Mouse (Mus musculus) heart, adult 18-20 months (tissue): ENCODE measurements around the gene Col13a1. TPM values are rescaled to one million over a fixed set of nuclear protein-coding genes. Genes with fewer than 3 reads are reported as not detected.
A peak's percentile ranks its signal among the peaks of the same experiment; 100 is the strongest.

Source experiments
- DNase-seq, 2 experiments: peaks; one replicate each; pipeline ENCODE4 v3.0.0; 2021 to 2022; ENCODE audit warnings: mixed read lengths in 1 of 2
- long read RNA-seq, 2 experiments: library from polyadenylated mRNA; stranded (forward); transcript quantifications; one replicate each; pipeline ENCODE4 v2.0.0; 2021
- total RNA-seq, 2 experiments: library from RNA; stranded (reverse); gene quantifications; 2 replicates each; pipeline ENCODE4 v1.2.3; 2021

Gene Col13a1
- total RNA-seq, result under 1 TPM; 0.49 to 0.72 TPM
- long read RNA-seq, experiment 1, result 0 reads
- long read RNA-seq, experiment 2, result 0 reads

DNA sequence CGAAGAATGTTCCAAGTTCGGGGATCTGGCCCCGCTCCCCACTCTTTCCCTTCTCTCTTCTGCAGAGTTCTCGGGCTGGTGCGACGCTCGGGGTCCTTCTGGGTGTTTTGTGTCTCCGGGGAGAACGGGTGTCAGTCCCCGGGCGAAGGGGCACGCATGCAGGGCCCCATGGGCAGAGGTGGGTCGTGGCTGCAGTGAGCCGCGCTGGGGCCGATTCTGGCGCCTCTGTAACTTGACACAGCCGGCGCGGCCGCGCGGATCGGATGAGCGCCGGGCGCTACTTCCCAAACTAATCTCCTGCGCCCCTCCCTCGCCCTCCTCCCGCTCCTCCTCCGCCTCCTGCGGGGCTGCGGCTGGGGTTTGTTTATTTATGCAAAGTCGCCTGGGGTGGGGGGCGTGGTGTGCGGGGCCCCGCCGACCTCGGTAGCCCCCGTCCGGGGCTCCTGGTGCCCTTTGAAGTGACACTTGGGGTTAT lies at the start of gene Col13a1:
TSS of gene Col13a1 (minus strand) at position 243 of the 475 bp plus-strand sequence.
- peak in 1 of 2 experiments; percentile 12 for DNase-seq

DNA sequence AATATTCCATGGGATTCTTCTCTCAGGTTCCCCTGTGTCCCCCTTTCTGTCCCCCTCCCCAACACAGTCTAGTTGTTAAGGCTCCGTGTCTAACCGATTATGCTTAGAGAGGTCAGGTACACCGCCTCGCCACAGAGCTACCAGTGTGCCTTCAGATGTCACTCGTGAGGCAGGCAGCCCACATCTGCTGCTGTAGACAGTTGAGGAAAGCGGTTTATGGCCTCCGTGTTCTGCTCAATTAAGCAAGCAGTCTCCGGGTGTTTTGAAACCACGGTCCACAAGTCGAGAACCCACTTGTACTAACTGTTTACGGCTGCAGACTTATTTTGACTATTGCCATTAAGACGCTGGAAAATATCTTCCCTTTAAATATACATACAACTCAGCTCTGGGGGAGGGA lies 48.8 kb upstream of the Col13a1 start:
- DNase-seq, result no peak

DNA sequence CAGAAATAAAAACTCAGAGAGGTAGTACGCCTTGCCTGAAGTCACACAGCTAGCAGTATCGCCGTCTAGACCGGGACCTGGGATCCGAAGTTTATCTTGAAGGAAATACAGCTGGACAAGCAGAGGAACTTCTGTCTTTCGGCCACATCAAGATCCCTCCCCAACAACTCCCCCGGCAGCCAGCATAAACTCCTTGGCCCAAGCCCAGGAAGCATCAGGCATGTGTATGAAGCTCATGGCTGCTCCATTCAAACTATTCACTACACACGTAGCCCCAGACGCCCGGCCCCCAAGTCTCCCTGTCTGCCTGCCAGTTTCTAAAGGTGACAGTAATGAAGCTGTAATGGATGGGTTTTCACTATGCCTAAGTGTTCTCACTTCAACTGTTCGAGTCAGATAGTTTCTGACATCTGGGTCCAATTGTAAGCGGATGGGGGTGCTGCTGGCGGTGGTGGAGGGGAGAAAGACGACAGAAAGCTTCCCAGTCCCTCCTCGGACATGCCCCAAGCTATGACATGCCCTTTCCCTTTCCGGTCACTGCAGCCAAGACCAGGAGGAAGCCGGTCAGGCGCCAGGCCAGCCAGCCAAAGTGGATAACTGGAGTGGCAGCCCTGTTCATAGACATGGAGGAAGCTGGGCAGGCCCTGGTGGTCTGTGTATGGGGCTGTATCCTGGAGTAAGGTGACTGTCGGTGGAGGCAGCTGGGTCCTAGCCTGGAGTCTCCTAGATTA lies 45.1 kb upstream of the Col13a1 start:
- peak; percentile 61 to 64 for DNase-seq

DNA sequence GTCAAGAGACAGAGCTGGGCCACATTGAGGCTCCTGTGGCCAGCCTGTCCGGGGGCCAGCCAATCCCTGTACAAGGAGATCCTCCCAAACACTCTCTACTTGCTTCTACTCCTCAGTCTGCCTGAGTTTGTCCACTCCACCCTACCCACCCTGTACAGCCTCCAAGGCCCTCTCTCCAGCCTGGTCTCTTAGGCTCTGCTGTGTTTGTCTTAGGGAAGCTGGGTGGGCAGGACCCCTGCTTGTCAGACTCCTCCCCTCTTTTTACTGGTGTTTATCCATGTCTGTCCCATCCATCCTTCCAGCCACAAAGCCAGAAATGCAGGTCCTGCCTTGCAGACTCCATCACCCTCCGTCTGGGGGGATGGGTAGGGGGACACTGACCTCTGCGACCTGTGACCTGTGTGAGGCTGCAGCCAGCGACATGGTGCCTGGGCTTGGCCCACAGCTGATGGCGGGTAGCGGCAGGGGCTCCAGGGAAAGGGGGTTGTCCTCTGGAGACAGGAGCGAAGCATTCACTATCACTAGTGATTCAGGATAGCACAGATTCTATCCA lies 41.2 kb upstream of the Col13a1 start:
- DNase-seq, result no peak

DNA sequence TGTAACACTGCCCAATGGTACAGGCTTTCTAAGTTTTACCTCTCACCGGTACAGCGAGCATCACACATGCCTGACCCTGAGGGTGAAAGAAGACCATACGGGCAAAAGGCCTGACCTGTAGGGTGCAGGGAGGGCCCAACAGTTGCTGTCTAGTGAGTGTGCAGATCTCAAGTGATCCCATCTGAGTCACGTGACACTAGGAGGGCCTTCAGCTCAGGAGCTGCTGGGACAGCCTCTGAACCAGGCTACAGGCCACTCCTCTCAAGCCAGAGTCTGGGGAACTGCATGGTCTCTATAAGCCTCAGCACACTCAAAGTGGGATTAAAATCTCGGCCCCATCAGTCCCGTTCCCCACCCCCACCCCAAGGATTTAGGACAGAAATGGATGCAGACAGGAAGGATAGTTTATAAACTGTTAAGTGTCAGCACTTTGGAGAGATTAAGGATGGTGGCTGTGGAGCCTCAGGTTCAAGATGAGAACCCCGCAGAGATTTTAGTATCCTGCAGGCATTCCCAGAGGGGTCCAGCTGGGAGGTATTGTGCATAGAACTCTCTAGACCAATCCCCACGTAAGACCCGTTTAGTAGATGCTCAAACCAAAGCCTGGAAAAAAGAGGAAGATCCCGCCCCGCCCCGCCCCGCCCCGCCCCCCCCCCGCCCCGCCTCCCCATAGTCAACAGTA lies 40.6 kb upstream of the Col13a1 start:
- no peak for DNase-seq

- no peak for DNase-seq
Observed at GRCm38 (mm10) chr10:62016947-62017346, 38.0 kb upstream of the Col13a1 start.

DNA sequence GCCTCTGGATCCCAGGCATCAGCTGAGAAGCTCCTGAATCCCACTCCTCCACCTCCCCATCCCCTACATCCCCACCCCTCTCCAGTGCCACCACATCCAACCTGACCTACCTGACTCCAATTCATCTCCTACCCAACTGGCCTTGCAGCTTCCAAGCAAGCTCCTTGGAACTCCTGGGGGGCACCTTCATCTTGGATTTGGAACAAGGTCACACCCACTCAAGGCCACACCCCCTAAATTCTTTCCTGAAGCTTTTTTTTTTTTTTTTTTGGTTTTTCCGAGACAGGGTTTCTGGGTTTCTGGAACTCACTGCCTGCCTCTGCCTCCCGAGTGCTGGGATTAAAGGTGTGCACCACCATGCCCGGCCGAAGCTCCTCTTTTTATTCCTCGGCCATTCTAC lies 34.3 kb upstream of the Col13a1 start:
- DNase-seq, result no peak

GRCm38 (mm10) chr10:62012371-62012770 lies 33.5 kb upstream of the Col13a1 start:
- DNase-seq, result no peak

GRCm38 (mm10) chr10:62009981-62010500 lies 31.1 kb upstream of the Col13a1 start:
- DNase-seq, result no peak

DNA sequence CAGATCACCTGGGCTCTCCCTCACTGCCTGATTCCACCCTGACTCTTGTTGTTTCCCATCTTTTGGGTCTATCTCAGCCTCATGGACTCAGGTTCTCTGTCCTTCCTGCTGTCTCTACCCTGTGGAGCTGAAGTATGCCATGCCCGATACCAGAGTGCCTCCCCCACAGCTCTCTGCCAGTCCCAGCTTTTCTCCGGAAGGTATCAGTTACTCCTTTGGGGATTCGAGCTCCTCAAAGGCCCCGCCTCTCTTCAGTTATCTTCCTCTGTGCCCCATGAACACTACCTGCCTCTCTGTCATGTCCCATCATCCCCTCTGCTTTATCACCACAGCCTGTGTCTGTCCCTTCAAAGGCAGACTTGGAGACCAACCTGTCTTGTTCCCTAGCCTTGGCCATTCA lies 29.1 kb upstream of the Col13a1 start:
- DNase-seq, result no peak

- no peak for DNase-seq
Observed at GRCm38 (mm10) chr10:62006371-62006770, 27.5 kb upstream of the Col13a1 start.

DNA sequence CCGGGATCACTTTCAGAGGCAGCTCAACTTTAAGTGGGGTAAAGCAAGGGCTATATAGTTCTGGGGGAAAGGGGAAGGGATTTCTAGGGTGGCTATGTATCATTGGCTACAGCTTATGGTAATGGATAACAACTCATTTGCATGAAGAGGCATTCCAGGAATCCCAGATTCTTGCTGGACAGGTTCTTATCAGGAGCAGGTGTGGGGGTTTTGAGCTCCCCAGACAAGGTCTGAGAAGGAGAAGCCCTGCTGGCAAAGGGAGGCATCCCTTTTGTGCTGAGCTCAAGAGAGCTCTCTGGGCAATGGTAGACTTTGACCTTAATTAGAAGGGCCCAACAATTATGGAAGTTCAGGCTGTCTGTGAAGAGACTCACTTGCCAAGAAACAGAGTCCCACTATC lies 21.3 kb upstream of the Col13a1 start:
- no peak for DNase-seq

DNA sequence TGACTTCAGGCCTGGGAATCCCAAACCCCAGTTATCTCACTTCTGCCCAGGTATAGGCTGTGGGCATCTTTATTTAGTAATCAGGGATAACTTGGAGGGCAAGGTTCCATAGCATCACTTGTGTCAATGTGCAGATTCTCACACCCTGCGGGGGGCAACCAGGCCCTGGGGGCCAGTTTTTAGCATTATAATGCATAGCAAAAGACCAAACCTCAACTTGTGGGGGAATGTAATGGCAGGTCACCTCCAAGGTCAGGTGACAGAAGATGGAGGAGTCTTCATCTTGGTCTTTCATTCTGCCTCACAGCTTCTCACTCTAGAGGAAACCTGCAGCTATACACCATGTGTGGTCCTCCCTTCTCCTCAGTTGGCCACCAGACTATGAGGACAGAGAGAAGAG lies 20.9 kb upstream of the Col13a1 start:
- no peak for DNase-seq

DNA sequence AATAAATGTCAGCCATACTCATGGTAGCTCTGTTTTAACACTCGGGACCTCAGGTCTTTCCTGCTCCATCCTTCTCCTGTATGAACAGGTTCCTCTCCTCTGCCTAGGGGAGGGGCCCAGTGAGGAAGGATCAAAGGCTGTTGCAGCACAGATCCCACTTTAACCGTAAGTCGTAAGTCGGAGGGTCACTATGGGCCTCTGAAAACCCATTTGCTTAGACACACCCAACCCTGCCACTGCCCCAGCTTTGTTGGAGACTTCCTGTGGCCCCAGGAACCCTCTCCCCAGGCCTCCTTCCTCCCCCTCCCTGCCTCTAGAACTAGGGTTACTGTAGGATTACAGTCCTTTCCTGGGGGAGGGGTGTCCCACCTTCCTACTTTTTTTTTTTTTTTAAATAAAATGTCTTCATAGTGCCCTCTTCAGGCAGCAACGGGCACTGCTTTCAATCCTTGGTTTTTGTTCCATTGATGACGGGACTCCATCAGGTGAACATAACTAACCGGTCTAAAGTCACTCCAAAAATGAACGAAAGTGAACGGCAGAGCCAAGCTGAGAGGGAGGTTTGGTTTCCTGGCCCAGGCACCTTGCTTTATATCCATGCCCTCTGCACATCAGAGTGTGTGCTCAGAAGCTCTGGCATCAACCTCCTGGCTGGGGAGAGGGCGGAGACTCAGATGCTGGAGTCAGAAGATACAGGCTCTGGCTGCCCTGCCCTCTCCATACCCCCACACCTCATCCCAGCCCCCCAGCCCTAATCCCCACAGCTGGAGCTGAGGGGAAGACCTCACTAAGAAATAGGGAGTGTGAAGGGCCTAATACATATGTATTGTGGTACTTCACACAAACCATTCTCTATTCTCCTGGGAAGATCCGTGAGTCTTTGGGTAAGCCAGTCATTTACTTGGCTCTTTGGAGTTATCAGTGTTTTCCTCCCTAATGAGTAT lies 12.8 kb upstream of the Col13a1 start:
- DNase-seq, result no peak

DNA sequence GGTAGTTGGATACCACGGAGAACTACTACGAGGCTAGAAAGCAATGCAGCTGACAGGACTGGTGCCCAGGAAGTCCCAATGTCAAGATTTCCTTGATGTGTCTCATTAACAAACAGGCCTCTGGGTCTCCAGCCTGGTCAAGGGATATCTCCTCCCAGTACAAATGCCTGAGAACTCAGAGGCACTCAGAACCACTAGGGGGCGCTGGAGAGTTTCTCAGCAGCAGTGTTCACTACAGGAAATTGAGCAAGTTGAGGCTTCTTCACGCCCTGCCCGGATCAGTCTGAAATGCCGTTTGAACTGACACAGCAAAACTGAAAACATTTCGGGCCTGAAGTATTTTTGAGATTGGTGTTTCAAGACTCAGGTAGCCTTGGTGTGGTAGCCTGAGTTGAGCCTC lies 1.5 kb upstream of the Col13a1 start:
- DNase-seq, result peak; percentile 82 to 95

- DNase-seq, result peak; percentile 9 to 32
Observed at GRCm38 (mm10) chr10:61978112-61978865, 619 bp downstream of the Col13a1 start.

DNA sequence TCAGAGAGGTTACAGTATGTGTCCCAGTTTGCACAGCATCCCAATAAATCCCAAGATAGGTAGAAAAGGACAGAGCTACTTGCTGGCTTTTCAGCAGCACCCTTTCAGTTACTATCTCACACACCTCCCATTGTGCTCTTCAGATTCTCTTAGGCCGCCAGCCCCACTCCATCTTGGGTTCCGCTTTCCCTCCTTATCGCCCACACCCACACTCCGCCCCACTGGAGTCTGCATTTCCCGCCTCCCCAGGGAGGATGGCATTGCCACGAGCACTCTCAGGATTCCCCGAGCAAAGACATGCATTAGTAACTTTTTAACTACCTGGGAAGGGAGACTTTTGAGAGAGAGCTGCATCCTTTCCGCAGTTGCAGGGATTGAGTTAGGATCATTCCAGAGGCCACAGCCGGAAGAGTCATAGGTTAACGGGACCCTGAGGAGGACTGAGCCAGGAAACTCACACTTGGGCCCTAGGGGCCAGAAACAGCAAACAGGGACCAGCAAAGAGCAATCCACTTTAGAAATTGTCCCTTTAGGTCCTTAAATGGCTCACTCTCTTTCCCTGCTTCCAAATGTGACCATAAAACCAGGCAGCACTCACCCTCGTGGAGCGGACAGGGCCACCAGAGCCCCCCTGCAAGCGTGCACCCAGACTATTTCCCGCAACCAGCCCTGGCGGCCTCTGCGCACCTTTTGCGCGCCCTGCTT lies 1.4 kb downstream of the Col13a1 start:
- DNase-seq, result peak in 1 of 2 experiments; percentile 4

DNA sequence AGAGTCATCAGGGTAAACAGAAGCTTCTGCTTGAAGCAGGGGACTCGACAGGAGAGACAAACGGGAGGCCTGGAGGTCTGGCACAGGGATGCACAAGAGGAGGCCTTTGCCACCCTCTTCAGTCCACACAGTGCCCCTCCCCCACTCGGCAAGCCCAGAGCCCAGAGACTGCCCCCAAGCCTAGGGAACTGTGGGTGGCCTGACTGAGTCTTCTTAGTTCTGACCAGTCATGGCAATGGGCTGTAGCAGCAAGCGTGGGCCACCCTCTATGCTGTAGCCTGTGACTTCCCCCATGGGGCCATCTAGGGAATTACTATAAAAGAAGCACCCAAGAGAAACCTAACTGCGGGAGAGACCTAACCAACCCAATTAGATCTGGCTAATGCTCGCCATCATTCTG lies 1.9 kb downstream of the Col13a1 start:
- DNase-seq, result no peak

- no peak for DNase-seq
Observed at GRCm38 (mm10) chr10:61974581-61974980, 4.3 kb downstream of the Col13a1 start.

- no peak for DNase-seq
Observed at GRCm38 (mm10) chr10:61972041-61972440, 6.9 kb downstream of the Col13a1 start.
